Mouse (Mus musculus) lung, postnatal 0 days (tissue): Measurements from ENCODE around the gene Malrd1.

ENCODE experiments used
- CTCF ChIP-seq: IDR thresholded peaks from 2 replicates; pipeline ENCODE4 v1.5.1; 2016; ENCODE audit warnings: antibody characterized with exemption, mild to moderate bottlenecking
- EP300 ChIP-seq: IDR thresholded peaks from 2 replicates; pipeline ENCODE4 v1.6.1; 2016; ENCODE audit warnings: antibody characterized with exemption, mild to moderate bottlenecking, control low read depth

DNA sequence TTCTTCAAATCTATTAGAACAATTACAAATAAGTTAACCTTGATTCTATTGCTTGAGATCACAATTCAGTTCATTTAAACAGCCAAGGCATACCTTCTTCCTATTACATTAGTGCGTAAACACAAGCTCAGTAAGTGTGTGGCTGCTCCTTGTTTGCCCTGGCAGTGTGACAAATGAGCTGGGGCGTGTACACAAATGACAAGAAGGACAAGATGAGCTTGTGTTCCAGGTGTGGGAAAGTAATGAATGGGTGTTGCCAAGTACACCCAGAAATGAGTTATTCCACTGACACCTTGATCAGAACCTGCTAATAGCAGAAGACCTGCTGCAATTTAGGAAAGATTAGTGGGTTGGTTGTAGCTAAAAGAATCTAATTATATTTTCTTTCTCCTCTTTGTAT lies 683.7 kb downstream of the Malrd1 start:
- TF ChIP-seq CTCF (no peak), EP300 (no peak)
